Mouse (Mus musculus): ENCODE results near the gene Samhd1. TPM values are rescaled to one million over a fixed set of nuclear protein-coding genes. Genes with fewer than 3 reads are reported as not detected.

Gene Samhd1
- total and polyA plus RNA-seq, 3 experiments, result 32.8 to 79.5 (median 67.9) TPM

DNA sequence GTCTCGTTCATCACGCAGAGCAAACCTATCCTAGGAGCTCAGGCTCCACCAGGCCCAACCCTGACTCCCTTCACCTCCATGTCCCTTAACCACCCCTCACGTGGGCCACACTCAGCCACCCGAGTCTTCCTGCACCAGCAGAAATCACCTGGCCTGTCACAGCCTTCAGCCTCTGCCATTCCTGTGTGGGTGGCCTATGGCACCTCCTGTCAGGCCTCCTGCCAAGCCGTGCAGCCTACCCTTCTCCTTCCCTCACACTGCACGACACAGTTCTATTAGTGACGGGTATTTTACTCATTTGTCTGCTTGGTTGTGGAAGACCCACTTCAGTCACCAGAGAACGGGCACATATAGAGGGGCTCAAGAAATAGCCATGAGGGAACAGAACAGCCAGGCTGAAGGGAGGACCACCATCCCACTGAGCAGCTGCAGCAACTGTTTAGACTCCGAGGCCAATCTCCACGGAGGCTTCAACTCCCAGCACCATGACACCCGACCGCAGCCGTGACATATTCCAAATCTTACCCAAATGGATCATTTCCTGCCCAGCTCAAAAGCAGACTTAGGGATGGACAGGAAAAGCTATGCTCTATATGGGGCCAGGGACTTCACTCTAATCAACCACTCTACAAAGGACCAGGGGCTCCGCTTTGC, 66.2 kb downstream of the Samhd1 start:
- Histone ChIP-seq H3K27me3 (replicated peaks) (no peaks in the 10 kb centered on the region), H3K27ac (ENCODE audit: insufficient read depth, low read depth) (no peak overlapping the region), H3K9me3 (replicated peaks; ENCODE audit: low read length) (no peaks in the 10 kb centered on the region), H3K4me3 (replicated peaks in 1 of 3; ENCODE audit: low read depth in 2 of 3, low read length in 2 of 3, poor library complexity in 1 of 3) (no peak overlapping the region), H3K4me2 (ENCODE audit: insufficient read depth, low read depth, poor library complexity, severe bottlenecking) (no peak overlapping the region), H3K36me3 (replicated peaks in 1 of 2; ENCODE audit: control insufficient read depth in 1 of 2, insufficient read depth in 1 of 2, low read length in 1 of 2) (no peaks in the 10 kb centered on the region), H3K79me2 (replicated peaks; ENCODE audit: control insufficient read depth, extremely low read depth, insufficient read depth, poor library complexity, severe bottlenecking) (no peaks in the 10 kb centered on the region), H3K9ac (ENCODE audit: insufficient read depth, low read depth) (no peak overlapping the region), H3K4me1 (ENCODE audit: control insufficient read depth in 1 of 2, insufficient read depth in 2 of 2) (peaks cover 34 to 75% of the 10 kb centered on the region in 2 experiments)
- in situ Hi-C loops (cut with MboI; ENCODE audit: low pct_ligation_motif_present, low pct_unique_long_range_greater_than_20kb, low sequenced_read_pairs) (no loop called here), dilution Hi-C loops (cut with MboI; ENCODE audit: extremely low pct_ligation_motif_present, extremely low pct_unique_long_range_greater_than_20kb, low sequenced_read_pairs) (no loop called here)
- no peak for DNase-seq (ENCODE audit: extremely low read depth)
- TF ChIP-seq CHD2 (IDR thresholded peaks at IDR 0.05; ENCODE audit: low read length) (no peak), NRF1 (IDR thresholded peaks at IDR 0.05; ENCODE audit: low read depth, low read length) (no peak), JUN (IDR thresholded peaks at IDR 0.05; ENCODE audit: insufficient read depth, low read depth, low read length) (no peak), ZNF384 (IDR thresholded peaks at IDR 0.05; ENCODE audit: low read depth, low read length) (no peak), E2F4 (IDR thresholded peaks at IDR 0.05; ENCODE audit: insufficient replicate concordance, low read depth, low read length) (no peak), ZKSCAN1 (IDR thresholded peaks at IDR 0.05; ENCODE audit: borderline replicate concordance, low read depth, low read length) (no peak), CTCF (conservative IDR thresholded peaks at IDR 0.05 in 1 of 2, IDR thresholded peaks at IDR 0.05 in 1 of 2; ENCODE audit: low read depth in 2 of 2, low read length in 2 of 2) (no peak), GABPA (IDR thresholded peaks at IDR 0.05; ENCODE audit: insufficient replicate concordance, low read depth, low read length) (no peak), UBTF (IDR thresholded peaks at IDR 0.05; ENCODE audit: low read depth, low read length) (no peak)

DNA sequence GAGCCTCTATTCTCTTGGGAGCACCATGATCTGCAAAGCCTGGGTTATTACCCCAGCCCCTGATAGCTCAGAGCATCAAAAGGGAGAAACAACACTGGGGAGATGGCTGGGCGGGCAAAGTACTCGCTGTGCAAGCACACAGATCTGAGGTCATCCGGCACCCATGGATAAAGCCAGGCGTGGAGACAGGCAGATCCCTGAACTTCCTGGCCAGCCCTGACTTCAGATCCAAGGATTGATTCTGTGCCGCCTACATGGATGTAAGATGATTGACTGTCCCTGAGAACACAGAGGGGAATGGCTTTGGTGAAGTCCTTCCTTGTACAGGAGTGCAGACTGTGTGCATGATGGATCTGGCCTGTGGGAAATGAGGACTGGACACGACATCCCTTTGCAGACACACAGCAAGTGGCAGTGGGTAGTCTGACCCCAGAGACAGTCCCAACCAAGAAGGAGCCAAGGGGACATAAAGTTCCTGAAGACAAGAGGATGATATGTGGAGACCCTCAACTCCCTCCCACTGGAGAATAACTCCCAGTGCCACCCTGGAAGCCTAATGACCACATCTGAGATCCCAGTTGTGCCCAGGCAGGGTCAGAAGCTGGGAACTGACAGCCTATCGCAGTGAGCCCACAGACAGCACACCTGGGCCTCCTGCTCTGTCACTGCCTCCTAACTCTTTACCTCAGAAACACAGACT, 68.2 kb downstream of the Samhd1 start:
- no peak overlapping the region for H3K4me2 ChIP-seq (ENCODE audit: insufficient read depth, low read depth, poor library complexity, severe bottlenecking)
- no peak for DNase-seq (ENCODE audit: extremely low read depth)
- peaks cover 39 to 72% of the 10 kb centered on the region in 2 experiments for H3K4me1 ChIP-seq (ENCODE audit: control insufficient read depth in 1 of 2, insufficient read depth in 2 of 2)
- in situ Hi-C loops (cut with MboI; ENCODE audit: low pct_ligation_motif_present, low pct_unique_long_range_greater_than_20kb, low sequenced_read_pairs) (no loop called here), dilution Hi-C loops (cut with MboI; ENCODE audit: extremely low pct_ligation_motif_present, extremely low pct_unique_long_range_greater_than_20kb, low sequenced_read_pairs) (no loop called here)
- H3K27me3 ChIP-seq (replicated peaks), result no peaks in the 10 kb centered on the region
- no peaks in the 10 kb centered on the region for H3K36me3 ChIP-seq (replicated peaks in 1 of 2; ENCODE audit: control insufficient read depth in 1 of 2, insufficient read depth in 1 of 2, low read length in 1 of 2)
- H3K27ac ChIP-seq (ENCODE audit: insufficient read depth, low read depth), result no peak overlapping the region
- H3K9ac ChIP-seq (ENCODE audit: insufficient read depth, low read depth), result no peak overlapping the region
- no peaks in the 10 kb centered on the region for H3K79me2 ChIP-seq (replicated peaks; ENCODE audit: control insufficient read depth, extremely low read depth, insufficient read depth, poor library complexity, severe bottlenecking)
- no peaks in the 10 kb centered on the region for H3K9me3 ChIP-seq (replicated peaks; ENCODE audit: low read length)
- H3K4me3 ChIP-seq (replicated peaks in 1 of 3; ENCODE audit: low read depth in 2 of 3, low read length in 2 of 3, poor library complexity in 1 of 3), result no peak overlapping the region
- no peak for TF ChIP-seq RCOR1 (conservative IDR thresholded peaks at IDR 0.05; ENCODE audit: low read depth, low read length)
- no peak for TF ChIP-seq ZNF384 (IDR thresholded peaks at IDR 0.05; ENCODE audit: low read depth, low read length)
- TF ChIP-seq MAX (IDR thresholded peaks at IDR 0.05; ENCODE audit: low read length), result no peak
- TF ChIP-seq USF2 (conservative IDR thresholded peaks at IDR 0.05; ENCODE audit: low read depth, low read length), result no peak
- TF ChIP-seq GABPA (IDR thresholded peaks at IDR 0.05; ENCODE audit: insufficient replicate concordance, low read depth, low read length), result no peak
- TF ChIP-seq POLR2AphosphoS2 (IDR thresholded peaks at IDR 0.05; ENCODE audit: low read depth, low read length), result no peak

Measured in CH12.LX (cell line).